Mouse (Mus musculus) mouse embryonic stem cell (cell line): ENCODE data around the gene C2.

Source experiments
- in situ Hi-C, 2 experiments: fragments of 300-500 bp; cut with MboI; formaldehyde crosslinking; loops; 1 replicate in 1 of 2; 3 replicates in 1 of 2; pipeline ENCODE4 v1.14.3; 2019 to 2020; ENCODE audit warnings: low sequenced_read_pairs in 2 of 2, low pct_unique_long_range_greater_than_20kb in 1 of 2, mixed read lengths in 1 of 2; ENCODE audit not compliant: unreplicated experiment in 1 of 2

The C2 gene

DNA sequence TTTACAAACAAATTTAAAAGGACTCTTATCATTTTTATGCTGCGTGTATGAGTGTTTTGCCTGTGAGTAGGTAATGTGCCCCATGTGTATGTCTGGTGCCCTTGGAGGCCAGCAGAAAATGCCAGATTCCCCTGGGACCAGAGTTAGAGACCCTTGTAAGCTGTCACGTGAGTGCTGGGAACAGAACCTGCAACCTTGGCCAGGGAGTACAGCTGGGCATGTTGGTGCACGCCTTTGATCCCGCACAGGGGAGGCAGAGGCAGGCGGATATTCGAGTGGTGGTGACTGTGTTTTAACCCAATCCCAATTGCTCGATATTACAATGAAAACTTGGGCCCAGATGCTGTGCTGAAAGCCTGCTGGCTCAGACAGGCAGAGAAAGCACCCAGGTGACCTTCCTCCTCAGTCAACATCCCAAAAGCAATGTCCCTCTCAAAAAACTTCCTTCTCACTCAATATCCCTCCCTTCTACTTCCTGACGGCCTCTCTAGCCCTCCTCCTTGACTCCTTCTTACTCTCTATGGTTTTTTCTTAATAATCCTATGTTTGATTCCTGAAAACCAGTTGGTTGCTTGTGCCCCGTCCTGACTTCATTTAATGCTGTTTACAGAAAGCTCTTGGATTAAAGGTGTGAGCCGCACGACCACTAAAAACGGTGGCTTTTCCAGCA is 7.9 kb downstream of the C2 start:
- in situ Hi-C loops, result no loop called here

DNA sequence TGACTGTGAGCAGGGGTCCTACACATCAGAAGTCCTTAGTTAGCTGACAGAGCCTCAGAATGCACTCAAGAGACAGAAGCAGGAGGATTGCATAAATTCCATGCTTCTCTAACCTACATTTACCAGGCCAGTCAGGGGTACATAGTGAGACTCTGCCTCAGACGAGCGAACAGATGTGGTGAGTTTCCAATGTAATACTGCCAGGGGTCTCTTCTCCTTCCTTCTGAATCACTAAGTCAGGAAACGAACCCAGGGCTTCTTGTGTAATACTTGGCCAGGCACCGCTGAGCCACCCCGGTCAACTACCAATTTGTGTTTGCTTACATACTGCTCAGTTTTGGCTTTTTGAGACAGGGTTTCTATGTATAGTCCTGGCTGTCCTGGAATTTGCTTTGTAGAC is 10.1 kb downstream of the C2 start:
- in situ Hi-C loops, result no loop called here

DNA sequence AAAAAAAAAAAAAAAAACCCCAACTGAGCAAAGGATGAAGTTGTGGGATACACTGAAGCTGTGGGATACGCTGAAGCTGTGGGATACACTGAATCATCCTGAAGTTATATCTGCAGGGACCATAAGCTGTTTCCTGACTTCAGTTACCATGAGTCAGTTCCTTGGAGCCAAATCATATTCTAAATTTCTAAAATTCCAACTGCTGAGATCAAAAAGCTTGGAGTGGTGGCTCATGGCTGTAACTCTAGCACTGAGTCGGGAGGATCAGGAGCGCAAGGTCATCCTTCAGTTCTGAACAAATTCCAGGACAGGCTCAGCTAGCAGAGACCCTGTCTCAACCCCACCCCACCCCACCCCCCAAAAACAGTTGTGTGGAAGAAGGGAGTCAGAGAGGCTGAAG is 12.4 kb downstream of the C2 start:
- in situ Hi-C loops, result no loop called here

GRCm38 (mm10) chr17:34884704-34885103 is 13.4 kb downstream of the C2 start:
- in situ Hi-C loops, result no loop called here

GRCm38 (mm10) chr17:34883332-34883731 is 14.7 kb downstream of the C2 start:
- in situ Hi-C loops, result no loop called here

GRCm38 (mm10) chr17:34881683-34882310 is 16.3 kb downstream of the C2 start, which contains the start of gene Gm20547:
TSS of gene Gm20547 (minus strand) at chr17:34882042.
- in situ Hi-C loops, result no loop called here

- in situ Hi-C loops, result no loop called here
These were observed 16.9 kb downstream of the C2 start for GRCm38 (mm10) chr17:34881166-34881565.

DNA sequence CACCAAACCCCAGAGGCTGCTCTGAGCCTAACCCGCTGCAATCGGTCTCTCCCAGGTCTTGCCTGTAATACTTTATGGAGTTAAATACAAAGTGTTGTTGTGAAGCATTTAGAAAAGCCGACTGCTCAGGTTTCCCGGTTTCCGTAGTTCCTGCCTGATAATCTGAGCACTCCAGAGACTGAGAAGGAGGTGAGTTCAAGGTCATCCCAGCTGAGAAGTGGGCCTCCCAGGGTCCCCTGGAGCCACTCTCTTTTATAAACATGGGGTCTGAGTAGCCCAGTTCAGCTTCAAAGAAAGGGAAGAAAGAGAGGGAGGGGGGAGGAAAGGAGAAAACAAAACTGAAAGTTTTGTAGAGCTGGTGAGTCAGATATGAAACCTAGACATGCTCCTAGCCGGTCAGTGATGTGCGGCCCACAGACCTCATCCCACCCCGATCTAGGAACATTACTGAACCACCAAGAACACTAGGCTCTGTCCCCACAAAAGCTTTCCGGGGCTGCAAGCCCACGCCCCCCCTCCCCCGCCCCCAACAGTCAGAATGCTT is 18.7 kb downstream of the C2 start, which contains the start of gene Zbtb12:
TSS of gene Zbtb12 (plus strand) at position 148 of the 544 bp plus-strand sequence.
- in situ Hi-C loops, result no loop called here

DNA sequence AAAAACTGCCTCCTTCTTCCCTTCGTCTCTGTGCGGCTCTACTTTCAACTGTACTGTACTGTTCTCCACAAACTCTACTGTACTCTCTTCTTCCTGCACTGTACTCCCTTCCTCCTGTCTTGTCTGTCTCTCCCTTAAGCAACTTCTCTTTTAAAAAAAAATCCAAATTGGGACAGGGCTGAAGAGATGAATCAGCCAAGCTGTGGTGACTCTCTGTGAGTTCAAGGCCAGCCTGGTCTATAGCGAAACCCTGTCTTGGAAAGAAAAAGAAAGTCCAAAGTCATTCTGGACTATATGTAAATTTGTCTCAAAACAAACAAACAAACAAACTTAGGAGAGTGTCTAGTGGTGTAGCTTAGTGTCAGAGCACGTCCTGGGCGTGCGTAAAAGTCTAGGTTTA is 23.7 kb downstream of the C2 start:
- in situ Hi-C loops, result no loop called here

- in situ Hi-C loops, result no loop called here
These were observed 32.1 kb downstream of the C2 start for GRCm38 (mm10) chr17:34865981-34866380.

DNA sequence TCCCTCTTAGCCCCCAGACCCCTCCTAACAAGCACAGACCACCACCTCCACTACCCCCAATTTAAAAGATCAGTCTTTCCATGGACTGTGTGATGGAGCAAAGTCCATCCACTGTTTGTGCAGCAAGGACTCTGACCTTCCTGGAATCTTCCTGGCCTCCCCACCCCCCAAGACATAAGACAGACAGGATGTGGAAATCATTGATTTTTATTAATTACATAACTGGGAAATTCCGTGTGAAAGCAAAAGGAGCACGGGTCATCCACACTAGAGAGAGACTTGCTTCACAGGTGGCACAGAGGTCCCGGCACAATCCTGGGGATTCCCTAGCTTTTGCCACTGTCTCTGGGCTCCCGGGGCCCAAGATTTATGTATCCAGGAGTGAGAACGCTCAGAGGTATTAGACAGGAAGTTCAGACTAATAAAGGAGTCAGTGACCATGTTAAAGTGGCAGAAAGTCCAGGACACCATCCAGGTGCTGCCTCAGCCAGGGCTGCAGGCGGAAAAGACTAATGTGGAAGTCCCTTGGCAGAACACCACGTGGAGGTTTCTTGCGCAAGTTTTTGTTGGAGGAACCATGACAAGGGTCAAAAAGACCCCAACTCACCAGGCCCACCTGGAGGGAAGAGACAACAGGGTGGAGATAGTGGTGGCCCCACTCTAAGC is 35.5 kb downstream of the C2 start, which contains the start of gene Cfb:
TSS of gene Cfb (minus strand) at position 103 of the 666 bp plus-strand sequence.
- in situ Hi-C loops, result no loop called here

- in situ Hi-C loops, result no loop called here
These were observed 36.2 kb downstream of the C2 start for GRCm38 (mm10) chr17:34861704-34862415.

- in situ Hi-C loops, result no loop called here
These were observed 37.6 kb downstream of the C2 start for GRCm38 (mm10) chr17:34860514-34860913.

DNA sequence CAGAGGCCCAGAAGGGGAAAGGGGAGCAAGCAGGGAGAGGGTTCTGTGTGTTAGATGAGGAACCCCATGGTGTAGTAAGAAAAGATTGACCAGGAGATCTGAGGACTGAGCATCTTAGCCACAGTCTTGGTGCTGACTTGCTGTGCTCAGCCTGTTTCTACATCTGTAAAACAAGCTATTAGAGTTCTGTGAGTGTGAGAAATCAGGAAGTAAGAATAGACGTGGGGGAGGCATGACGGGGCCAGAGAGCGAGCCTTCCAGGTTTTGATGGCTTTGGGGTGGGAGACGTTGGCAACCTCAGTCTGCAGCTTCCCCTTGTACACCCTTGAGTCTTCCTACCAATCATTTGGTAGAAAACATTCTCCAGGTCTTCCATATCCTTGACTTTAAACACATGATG is 39.4 kb downstream of the C2 start:
- in situ Hi-C loops, result loop anchor here in 1 of 2 experiments (5.0 kb wide), 1 partner anchor 84 kb away; no protein-coding TSS in a partner anchor

DNA sequence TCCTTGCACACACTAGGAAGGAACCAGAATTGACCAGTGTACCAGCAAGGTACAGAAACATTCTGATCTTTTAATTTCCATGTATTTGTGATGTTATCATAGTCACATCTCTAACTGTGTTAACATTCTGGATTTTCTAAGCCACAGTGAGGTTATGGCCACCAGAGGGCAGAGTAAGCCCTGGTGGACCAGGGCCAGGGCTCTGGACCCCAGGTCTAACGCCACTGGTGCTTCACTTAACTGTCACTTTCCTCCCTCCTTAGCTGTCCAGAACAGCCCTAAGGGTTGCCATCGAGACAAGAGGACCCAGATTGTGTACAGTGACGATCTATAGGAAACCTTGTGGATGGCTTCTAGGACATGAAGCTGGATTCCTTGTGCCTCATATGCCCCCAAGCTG is 42.2 kb downstream of the C2 start:
- in situ Hi-C loops, result loop anchor here in 1 of 2 experiments (5.0 kb wide), 1 partner anchor 86 kb away; no protein-coding TSS in a partner anchor

- in situ Hi-C loops, result loop anchor here in 1 of 2 experiments (5.0 kb wide), 1 partner anchor 88 kb away; no protein-coding TSS in a partner anchor
These were observed 43.3 kb downstream of the C2 start for GRCm38 (mm10) chr17:34854761-34855160.

- in situ Hi-C loops, result no loop called here
These were observed 44.6 kb downstream of the C2 start for GRCm38 (mm10) chr17:34853511-34853910.

- in situ Hi-C loops, result no loop called here
These were observed 47.4 kb downstream of the C2 start for GRCm38 (mm10) chr17:34850517-34851125.
